Mouse (Mus musculus): ENCODE measurements at regions not wholly inside any gene's neighbourhood (a gene's known extent, or its start where the extent isn't known, plus 50 kb on each side); places are given as distances from the start of the nearest gene placed in this dataset.

- TF ChIP-seq CTCF (IDR thresholded peaks at IDR 0.05; ENCODE audit: insufficient read depth, low read depth, low read length) (no peak), POLR2A (IDR thresholded peaks at IDR 0.05; ENCODE audit: insufficient read depth, low read depth, low read length) (no peak)
These were observed 94.4 kb upstream of the Lhx1 start for GRCm38 (mm10) chr11:84619713-84620112.

Data from olfactory bulb, adult 2 months (tissue).